In the genomic region with DNA sequence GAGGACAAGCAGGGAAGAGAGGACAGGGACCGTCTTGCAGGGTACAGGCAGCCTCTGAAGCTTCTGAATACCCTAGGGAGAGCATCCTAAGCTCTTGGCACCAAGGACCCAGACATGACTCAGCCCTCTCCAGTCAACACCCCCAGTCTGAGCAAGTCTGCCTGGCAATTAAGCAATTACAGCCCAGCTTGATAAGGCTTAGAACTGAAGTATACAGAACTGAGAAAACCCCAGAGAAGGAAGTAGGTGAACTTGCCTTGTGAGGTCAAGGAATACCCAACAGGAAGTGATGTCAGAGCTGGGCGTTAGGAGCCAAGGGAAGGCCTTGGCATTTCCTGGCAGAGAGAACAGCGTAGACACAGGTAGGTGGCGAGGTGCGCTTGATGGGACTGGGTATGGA, we compare ENCODE assay signal across 12 mouse cellular contexts.
A peak's percentile ranks its signal among the peaks of the same experiment; 100 is the strongest.
DNase-seq lines count a peak whose midpoint lies in the region; ATAC-seq and TF ChIP-seq lines count a peak whose summit lies in the region.
"Had no signal": no experiment of that assay in that cellular context is flagged by ENCODE, and none has a peak within 500 bp of the region (broad histone marks: within the 10 kb centered on the region; RNA-seq: fewer than 3 reads in every experiment).

No protein-coding gene starts in this region.

- no peaks in the 10 kb centered on the region for H3K9me3 ChIP-seq in heart, postnatal 0 days (replicated peaks; ENCODE audit: control insufficient read depth, low read length)

- no peak overlapping the region for H3K9ac ChIP-seq in heart, postnatal 0 days (replicated peaks; ENCODE audit: low read depth, low read length)
- H3K9ac ChIP-seq: liver, embryonic 14.5 days had no signal

- no peak for TF ChIP-seq CTCF in lung, adult 2 months (IDR thresholded peaks at IDR 0.05; ENCODE audit: insufficient read depth, low read length)
- no peak for TF ChIP-seq CTCF in heart, postnatal 0 days (IDR thresholded peaks at IDR 0.05; ENCODE audit: low read depth)

- no peak overlapping the region for H3K4me3 ChIP-seq in lung, adult 2 months (replicated peaks; ENCODE audit: extremely low read depth, low read depth, low read length)
- no peak overlapping the region for H3K4me3 ChIP-seq in heart, postnatal 0 days (ENCODE audit: low read depth, low read length)
- H3K4me3 ChIP-seq: embryonic facial prominence, embryonic 10.5 days; hindbrain, embryonic 10.5 days had no signal

- peak; percentile 30; the same call in 1 of the 2 replicates for ATAC-seq in heart, postnatal 0 days (ENCODE audit: insufficient read depth, low read depth)
- peak; percentile 92 for ATAC-seq in megakaryocyte progenitor cell, adult 5-6 weeks (replicated peaks; ENCODE audit: poor library complexity)

- 53% methylated on average over 5 of the region's 5 CpGs for WGBS in lung, adult 2 months
- WGBS in heart, postnatal 0 days, result 62% methylated on average over 5 of the region's 5 CpGs

- TF ChIP-seq POLR2A in lung, adult 2 months (IDR thresholded peaks at IDR 0.05; ENCODE audit: borderline replicate concordance, extremely low read depth, low read depth, low read length), result no peak

- H3K4me2 ChIP-seq in heart, postnatal 0 days (ENCODE audit: low read depth, low read length), result no peak overlapping the region

- no peak overlapping the region for H3K27ac ChIP-seq in heart, postnatal 0 days (ENCODE audit: low read depth)
- H3K27ac ChIP-seq: embryonic facial prominence, embryonic 10.5 days; hindbrain, embryonic 10.5 days; liver, embryonic 14.5 days had no signal

- no peaks in the 10 kb centered on the region for H3K36me3 ChIP-seq in heart, postnatal 0 days (replicated peaks; ENCODE audit: control insufficient read depth, insufficient read depth, low read length)
- H3K36me3 ChIP-seq: embryonic facial prominence, embryonic 10.5 days; hindbrain, embryonic 10.5 days had no signal

- peak; percentile 34 to 47 for DNase-seq in lung, adult 18-20 months
- no peak for DNase-seq in lung, adult 2 months
- DNase-seq in adrenal gland, postnatal 10 days, result peak; percentile 19
- no peak for DNase-seq in heart, postnatal 0 days (ENCODE audit: low spot score)
- DNase-seq in retina, postnatal 1 day, result no peak
- DNase-seq in thymus, postnatal 0 days (ENCODE audit: low spot score), result no peak
- DNase-seq in thymus, postnatal 14 days, result no peak
- DNase-seq: right cerebral cortex, postnatal 14 days had no signal

- no peak for TF ChIP-seq EP300 in heart, postnatal 0 days (IDR thresholded peaks at IDR 0.05; ENCODE audit: low read depth)

- H3K4me1 ChIP-seq in lung, adult 2 months (ENCODE audit: control insufficient read depth, insufficient read depth, low read length), result no peaks in the 10 kb centered on the region
- no peaks in the 10 kb centered on the region for H3K4me1 ChIP-seq in heart, postnatal 0 days (ENCODE audit: control insufficient read depth, insufficient read depth)

- H3K27me3 ChIP-seq in heart, postnatal 0 days (ENCODE audit: control insufficient read depth, insufficient read depth, low read length), result no peaks in the 10 kb centered on the region

Comparison
In these comparisons a context has a peak if more than half of its experiments do, and no peak if none do; other contexts are left out.
1. DNase-seq: peak in lung, adult 18-20 months (2 of 2) and adrenal gland, postnatal 10 days (single experiment); none in lung, adult 2 months (single experiment), heart, postnatal 0 days (single experiment), retina, postnatal 1 day (single experiment), thymus, postnatal 0 days (single experiment) and thymus, postnatal 14 days (single experiment).